Mouse (Mus musculus) MEL (cell line): ENCODE measurements at regions not wholly inside any gene's neighbourhood (a gene's known extent, or its start where the extent isn't known, plus 50 kb on each side); places are given as distances from the start of the nearest gene placed in this dataset.

Experiments used
- DNase-seq: peaks from one replicate; pipeline ENCODE4 v3.0.0; 2011; ENCODE audit warnings: low read depth, low spot score
- H3K27ac ChIP-seq: 2 replicates; pipeline ENCODE4 v1.5.1; 2012; ENCODE audit warnings: low read depth, mild to moderate bottlenecking, control low read depth, low read length, moderate library complexity; ENCODE audit not compliant: control insufficient read depth
- H3K27me3 ChIP-seq, 2 experiments: fragments of 150-350 bp in 1 of 2; sonication (generic) in 1 of 2; 2 replicates each; pipeline ENCODE4 v1.6.1; 2012; ENCODE audit warnings: low read length in 2 of 2, mild to moderate bottlenecking in 2 of 2, improper control_type of control experiment in 1 of 2, moderate library complexity in 1 of 2; ENCODE audit not compliant: insufficient read depth in 2 of 2, control insufficient read depth in 1 of 2
- H3K36me3 ChIP-seq, 2 experiments: 2 replicates each; pipeline ENCODE4 v1.6.1; 2012 to 2014; ENCODE audit warnings: low read length in 2 of 2, improper control_type of control experiment in 1 of 2, inconsistent platforms in 1 of 2, mild to moderate bottlenecking in 1 of 2; ENCODE audit not compliant: insufficient read depth in 2 of 2, control insufficient read depth in 1 of 2
- H3K4me1 ChIP-seq, 2 experiments: fragments of 150-350 bp in 1 of 2; sonication (generic) in 1 of 2; 2 replicates each; pipeline ENCODE4 v1.6.1; 2012; ENCODE audit warnings: low read length in 2 of 2, improper control_type of control experiment in 1 of 2, mild to moderate bottlenecking in 1 of 2; ENCODE audit not compliant: insufficient read depth in 2 of 2, control insufficient read depth in 1 of 2
- H3K4me3 ChIP-seq, 2 experiments: fragments of 150-350 bp in 1 of 2; sonication (generic) in 1 of 2; 2 replicates each; pipeline ENCODE4 v1.5.1; 2012; ENCODE audit warnings: low read depth in 2 of 2, low read length in 2 of 2, mild to moderate bottlenecking in 2 of 2, moderate library complexity in 2 of 2, control low read depth in 1 of 2, improper control_type of control experiment in 1 of 2; ENCODE audit not compliant: control insufficient read depth in 1 of 2, insufficient read depth in 1 of 2
- H3K79me2 ChIP-seq: 2 replicates; pipeline ENCODE4 v1.6.1; 2012; ENCODE audit warnings: mild to moderate bottlenecking, low read length, moderate library complexity; ENCODE audit not compliant: control insufficient read depth, poor library complexity, insufficient read depth
- H3K9ac ChIP-seq: 2 replicates; pipeline ENCODE4 v1.6.1; 2012; ENCODE audit warnings: low read depth, mild to moderate bottlenecking, control low read depth, low read length, moderate library complexity; ENCODE audit not compliant: control insufficient read depth, poor library complexity, severe bottlenecking
- H3K9me3 ChIP-seq: fragments of 150-350 bp; sonication (generic); replicated peaks from 2 replicates; pipeline ENCODE4 v1.6.1; 2012; ENCODE audit warnings: mild to moderate bottlenecking, low read length, improper control_type of control experiment, moderate library complexity; ENCODE audit not compliant: insufficient read depth
- BHLHE40 ChIP-seq: IDR thresholded peaks from 2 replicates; pipeline ENCODE4 v1.6.1; 2012; ENCODE audit warnings: low read depth, mild to moderate bottlenecking, inconsistent platforms, low read length, improper control_type of control experiment, borderline replicate concordance
- CHD2 ChIP-seq: IDR thresholded peaks from 2 replicates; pipeline ENCODE4 v1.6.1; 2011; ENCODE audit warnings: low read length, improper control_type of control experiment
- E2F4 ChIP-seq: IDR thresholded peaks from 2 replicates; pipeline ENCODE4 v1.6.1; 2011; ENCODE audit warnings: low read depth, low read length, improper control_type of control experiment, borderline replicate concordance
- ELF1 ChIP-seq: IDR thresholded peaks from 2 replicates; pipeline ENCODE4 v1.6.1; 2014; ENCODE audit warnings: low read depth, mild to moderate bottlenecking, inconsistent platforms, low read length, improper control_type of control experiment, moderate library complexity
- GABPA ChIP-seq: IDR thresholded peaks from 2 replicates; pipeline ENCODE4 v1.6.1; 2012; ENCODE audit warnings: low read depth, mild to moderate bottlenecking, inconsistent platforms, low read length, improper control_type of control experiment, moderate library complexity
- GATA1 ChIP-seq: IDR thresholded peaks from 2 replicates; pipeline ENCODE4 v1.6.1; 2011; ENCODE audit warnings: low read depth, low read length, improper control_type of control experiment
- JUND ChIP-seq: IDR thresholded peaks from 2 replicates; pipeline ENCODE4 v1.6.1; 2011; ENCODE audit warnings: low read depth, mild to moderate bottlenecking, improper control_type of control experiment, low read length
- MAX ChIP-seq: IDR thresholded peaks from 2 replicates; pipeline ENCODE4 v1.6.1; 2011; ENCODE audit warnings: low read length, improper control_type of control experiment
- MAZ ChIP-seq: IDR thresholded peaks from 2 replicates; pipeline ENCODE4 v1.6.1; 2012; ENCODE audit warnings: low read depth, mild to moderate bottlenecking, inconsistent platforms, low read length, improper control_type of control experiment
- MXI1 ChIP-seq: IDR thresholded peaks from 2 replicates; pipeline ENCODE4 v1.6.1; 2011; ENCODE audit warnings: mild to moderate bottlenecking, low read depth, low read length, improper control_type of control experiment
- MYB ChIP-seq: IDR thresholded peaks from 2 replicates; pipeline ENCODE4 v1.6.1; 2011; ENCODE audit warnings: mild to moderate bottlenecking, low read depth, low read length, improper control_type of control experiment
- MYC ChIP-seq: IDR thresholded peaks from 2 replicates; pipeline ENCODE4 v1.6.1; 2011; ENCODE audit warnings: low read depth, mild to moderate bottlenecking, low read length, improper control_type of control experiment, moderate library complexity
- NELFE ChIP-seq: IDR thresholded peaks from 2 replicates; pipeline ENCODE4 v1.6.1; 2011; ENCODE audit warnings: low read depth, low read length, improper control_type of control experiment
- NRF1 ChIP-seq: IDR thresholded peaks from 2 replicates; pipeline ENCODE4 v1.6.1; 2014; ENCODE audit warnings: low read depth, mild to moderate bottlenecking, inconsistent platforms, low read length, improper control_type of control experiment, moderate library complexity; ENCODE audit not compliant: poor library complexity, insufficient read depth, severe bottlenecking
- POLR2A ChIP-seq, 2 experiments: IDR thresholded peaks; 2 replicates each; pipeline ENCODE4 v1.6.1; 2011 to 2012; ENCODE audit warnings: low read length in 2 of 2, mild to moderate bottlenecking in 2 of 2, control low read depth in 1 of 2, improper control_type of control experiment in 1 of 2, low read depth in 1 of 2, moderate library complexity in 1 of 2; ENCODE audit not compliant: control insufficient read depth in 1 of 2, insufficient read depth in 1 of 2, poor library complexity in 1 of 2
- POLR2AphosphoS5 ChIP-seq: IDR thresholded peaks from 2 replicates; pipeline ENCODE4 v1.6.1; 2012; ENCODE audit warnings: low read depth, borderline replicate concordance, mild to moderate bottlenecking, inconsistent platforms, low read length, moderate library complexity, mixed read lengths
- RAD21 ChIP-seq: IDR thresholded peaks from 2 replicates; pipeline ENCODE4 v1.6.1; 2011; ENCODE audit warnings: mild to moderate bottlenecking, low read depth, low read length, improper control_type of control experiment
- SIN3A ChIP-seq: IDR thresholded peaks from 2 replicates; pipeline ENCODE4 v1.6.1; 2012; ENCODE audit warnings: low read length, improper control_type of control experiment, inconsistent platforms
- SMC3 ChIP-seq: IDR thresholded peaks from 2 replicates; pipeline ENCODE4 v1.6.1; 2011; ENCODE audit warnings: low read depth, low read length, improper control_type of control experiment
- TCF12 ChIP-seq: IDR thresholded peaks from 2 replicates; pipeline ENCODE4 v1.6.1; 2014; ENCODE audit warnings: low read depth, mild to moderate bottlenecking, inconsistent platforms, low read length, improper control_type of control experiment, moderate library complexity

- H3K9me3 ChIP-seq: no peaks in the 10 kb centered on the region
- H3K79me2 ChIP-seq: no peaks in the 10 kb centered on the region
- H3K27ac ChIP-seq: no peak overlapping the region
- no peak for TF ChIP-seq MYB
- TF ChIP-seq JUND: no peak
- no peak for TF ChIP-seq MAX
- TF ChIP-seq, all 39 proteins: peak for 0
- Histone ChIP-seq H3K27me3 (no peaks in the 10 kb centered on the region), H3K4me3 (no peak overlapping the region), H3K4me1 (no peaks in the 10 kb centered on the region), H3K36me3 (no peaks in the 10 kb centered on the region), H3K9ac (no peak overlapping the region)
- no peak for DNase-seq
These were observed 114.3 kb upstream of the Ndn start for GRCm38 (mm10) chr7:62232076-62232475.

- Histone ChIP-seq H3K4me3 (no peak overlapping the region), H3K36me3 (no peaks in the 10 kb centered on the region), H3K27me3 (no peaks in the 10 kb centered on the region), H3K79me2 (no peaks in the 10 kb centered on the region), H3K9ac (no peak overlapping the region), H3K9me3 (no peaks in the 10 kb centered on the region), H3K27ac (no peak overlapping the region), H3K4me1 (no peaks in the 10 kb centered on the region)
- TF ChIP-seq SMC3 (no peak), NRF1 (no peak), CHD2 (no peak), GABPA (no peak), MAZ (no peak), NELFE (no peak), ELF1 (no peak), GATA1 (no peak), POLR2A (IDR thresholded peaks at IDR 0.05; ENCODE audit: control insufficient read depth in 1 of 2, insufficient read depth in 1 of 2, low read depth in 1 of 2, low read length in 2 of 2, poor library complexity in 1 of 2) (no peak), BHLHE40 (no peak), RAD21 (no peak), E2F4 (no peak), SIN3A (no peak)
- no peak for DNase-seq
These were observed 112.3 kb upstream of the Ndn start for GRCm38 (mm10) chr7:62234037-62234436.

- no peak for TF ChIP-seq SMC3
- TF ChIP-seq POLR2AphosphoS5: no peak
- TF ChIP-seq MXI1: no peak
- no peak for TF ChIP-seq TCF12
- no peak for TF ChIP-seq MYC
- no peak for TF ChIP-seq JUND
- TF ChIP-seq MAX: no peak
- TF ChIP-seq, all 39 proteins: peak for 0
- H3K27ac ChIP-seq: no peak overlapping the region
- no peak for DNase-seq
- no peak overlapping the region for H3K4me3 ChIP-seq
- H3K4me1 ChIP-seq: no peaks in the 10 kb centered on the region
- H3K36me3 ChIP-seq: no peaks in the 10 kb centered on the region
- no peaks in the 10 kb centered on the region for H3K79me2 ChIP-seq
- H3K9ac ChIP-seq: no peak overlapping the region
- no peaks in the 10 kb centered on the region for H3K27me3 ChIP-seq
- no peaks in the 10 kb centered on the region for H3K9me3 ChIP-seq
These were observed 110.6 kb upstream of the Ndn start for GRCm38 (mm10) chr7:62235766-62236165.
